Mouse (Mus musculus) neural tube, embryonic 10.5 days (tissue): Measurements from ENCODE around the gene 1110065P20Rik.

Experiments
- DNase-seq: peaks from one replicate; pipeline ENCODE4 v3.0.0-alpha.2; 2017; ENCODE audit warnings: low spot score; ENCODE audit errors: extremely low spot score

The 1110065P20Rik gene

GRCm38 (mm10) chr4:124843493-124843892 lies 7.5 kb downstream of the 1110065P20Rik start:
- peak; percentile 35 for DNase-seq

- no peak for DNase-seq
Observed at GRCm38 (mm10) chr4:124840998-124841397, 10.0 kb downstream of the 1110065P20Rik start.

GRCm38 (mm10) chr4:124838035-124838700 lies 12.8 kb downstream of the 1110065P20Rik start:
- DNase-seq, result no peak

GRCm38 (mm10) chr4:124832796-124833195 lies 18.2 kb downstream of the 1110065P20Rik start:
- DNase-seq, result no peak

- DNase-seq, result no peak
Observed at GRCm38 (mm10) chr4:124829671-124830070, 21.3 kb downstream of the 1110065P20Rik start.

- DNase-seq, result no peak
Observed at GRCm38 (mm10) chr4:124825371-124825965, 25.5 kb downstream of the 1110065P20Rik start.

- DNase-seq, result no peak
Observed at GRCm38 (mm10) chr4:124824967-124825366, 26.0 kb downstream of the 1110065P20Rik start.

- no peak for DNase-seq
Observed at GRCm38 (mm10) chr4:124818832-124819231, 32.2 kb downstream of the 1110065P20Rik start.

GRCm38 (mm10) chr4:124817803-124818202 lies 33.2 kb downstream of the 1110065P20Rik start:
- peak; percentile 18 for DNase-seq

- DNase-seq, result no peak
Observed at GRCm38 (mm10) chr4:124815901-124816300, 35.1 kb downstream of the 1110065P20Rik start.

GRCm38 (mm10) chr4:124811347-124811975 lies 39.5 kb downstream of the 1110065P20Rik start:
- no peak for DNase-seq

GRCm38 (mm10) chr4:124810056-124810455 lies 40.9 kb downstream of the 1110065P20Rik start:
- no peak for DNase-seq

- DNase-seq, result no peak
Observed at GRCm38 (mm10) chr4:124809136-124809883, 41.7 kb downstream of the 1110065P20Rik start.

- no peak for DNase-seq
Observed at GRCm38 (mm10) chr4:124808511-124808910, 42.5 kb downstream of the 1110065P20Rik start.

GRCm38 (mm10) chr4:124803406-124803805 lies 47.6 kb downstream of the 1110065P20Rik start:
- DNase-seq, result no peak

- peak; percentile 99 for DNase-seq
Observed at GRCm38 (mm10) chr4:124802309-124803260, 48.4 kb downstream of the 1110065P20Rik start.

GRCm38 (mm10) chr4:124801552-124802308 lies 49.3 kb downstream of the 1110065P20Rik start, which contains the start of gene Mtf1:
TSS of gene Mtf1 (plus strand) at chr4:124802104.
- peak; percentile 88 for DNase-seq
